Mouse (Mus musculus): ENCODE measurements around the gene Slc6a8.

Slc6a8 gene

GRCm38 (mm10) chrX:73685629-73686028, 12.7 kb downstream of the Slc6a8 start:
- peak; percentile 64 for DNase-seq

- DNase-seq: peak; percentile 62
Observed at GRCm38 (mm10) chrX:73690917-73691629, 18.1 kb downstream of the Slc6a8 start.

- no peak for DNase-seq
Observed at GRCm38 (mm10) chrX:73700472-73700871, 27.5 kb downstream of the Slc6a8 start.

GRCm38 (mm10) chrX:73715476-73716108, 42.6 kb downstream of the Slc6a8 start:
- DNase-seq: peak; percentile 58

- peak; percentile 91 for DNase-seq
Observed at GRCm38 (mm10) chrX:73716109-73716661, 43.2 kb downstream of the Slc6a8 start, which contains the start of the genes Bcap31 and Abcd1. TSS of gene Bcap31 (minus strand) at chrX:73716175. TSS of gene Abcd1 (plus strand) at chrX:73716597.

GRCm38 (mm10) chrX:73716709-73717545, 44.0 kb downstream of the Slc6a8 start:
- DNase-seq: peak; percentile 49

- peak; percentile 40 for DNase-seq
Observed at GRCm38 (mm10) chrX:73717667-73718066, 44.7 kb downstream of the Slc6a8 start.

GRCm38 (mm10) chrX:73718271-73718670, 45.3 kb downstream of the Slc6a8 start:
- DNase-seq: peak; percentile 21

DNA sequence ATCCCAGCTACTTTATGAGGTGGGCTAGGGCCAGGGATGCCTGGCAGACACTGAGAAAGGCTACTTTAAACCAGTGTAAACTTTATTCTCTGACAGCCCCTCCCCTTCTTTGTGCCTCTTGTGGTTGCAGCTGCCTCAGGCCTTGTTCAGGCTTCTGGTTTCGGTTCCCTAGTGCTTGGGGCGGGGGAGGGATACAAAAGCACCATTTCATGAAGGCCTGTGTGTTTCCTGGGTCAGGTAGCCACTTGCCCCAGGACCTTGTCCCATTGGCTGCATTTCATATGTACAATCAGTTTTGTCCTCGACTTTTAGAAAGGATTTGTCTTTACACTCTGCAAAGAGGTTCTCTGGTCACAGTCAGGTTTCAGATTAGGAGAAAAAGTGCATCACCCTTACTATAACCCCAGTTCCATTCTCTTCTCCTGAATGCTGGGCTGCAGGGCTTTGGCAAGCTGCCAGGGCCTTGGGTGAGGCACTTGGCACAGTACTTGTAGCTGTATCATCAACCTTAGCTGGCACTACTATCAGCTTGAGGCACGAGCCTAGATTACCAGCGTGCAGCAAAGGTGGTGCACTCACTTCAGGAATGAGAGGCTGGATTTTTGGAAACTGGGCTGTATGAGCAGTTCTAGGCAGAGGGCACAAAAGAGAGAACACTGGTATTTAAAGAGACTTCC, 45.9 kb downstream of the Slc6a8 start:
- peak; percentile 39 for DNase-seq

- no peak for DNase-seq
Observed at GRCm38 (mm10) chrX:73730908-73731307, 58.0 kb downstream of the Slc6a8 start.
